8 mouse cellular contexts compared by ENCODE assay signal in genomic region chr6:5382583-5383215, GRCm38 (mm10). TPM values are rescaled to one million over a fixed set of nuclear protein-coding genes. Genes with fewer than 3 reads are reported as not detected.
A peak's percentile ranks its signal among the peaks of the same experiment; 100 is the strongest.
DNase-seq lines count a peak whose midpoint lies in the region; TF ChIP-seq lines count a peak whose summit lies in the region.

No protein-coding gene starts in this region.

- peak; percentile 91 for TF ChIP-seq CTCF in left cerebral cortex, adult 2 months (IDR thresholded peaks at IDR 0.05)

- H3K4me3 ChIP-seq in left cerebral cortex, adult 2 months: peak overlapping the region; percentile 41

- H3K27ac ChIP-seq in left cerebral cortex, adult 2 months: no peak overlapping the region

- intact Hi-C loops in left cerebral cortex, adult 2 months (cut with DNase I): loop anchor here (2.0 to 10.0 kb wide), 8 partner anchors 225 to 1875 kb away; partner anchors contain the start of genes Peg10, Ppp1r9a and Sgce

- DNase-seq in adrenal gland, adult 2 months: peak; percentile 87
- DNase-seq in embryo, embryonic 10 days (ENCODE audit: low spot score): peak; percentile 91
- DNase-seq in gastrocnemius, postnatal 10 days: peak; percentile 79
- peak; percentile 71 for DNase-seq in induced T-regulatory cell, adult 2 months (ENCODE audit: low read depth)
- DNase-seq in left cerebral cortex, adult 2 months (ENCODE audit: extremely low spot score in 1 of 2, low spot score in 2 of 2): peak; percentile 83 to 87
- peak; percentile 77 to 88 for DNase-seq in lung, postnatal 4 days
- peak; percentile 92 to 95 for DNase-seq in right cerebral cortex, adult 2 months (ENCODE audit: low spot score in 2 of 2)
- DNase-seq in urinary bladder, postnatal 14 days (ENCODE audit: low spot score): peak; percentile 84

RNA-seq across cellular contexts. Expression of gene Asb4, which starts 0.5 kb away (rescaled TPM):
- 1 to 10 TPM; 1.6 to 2.4 TPM for total RNA-seq in adrenal gland, adult 2 months (2021)
- 0.68 and 1.8 TPM in 2 replicates for polyA plus RNA-seq in adrenal gland, adult 2 months (2012; rRNA removed)
- 10 to 100 TPM; 10.6 to 12.6 TPM for total RNA-seq in gastrocnemius, postnatal 10 days (2021)
- total RNA-seq in left cerebral cortex, adult 2 months (2021): 1 to 10 TPM in 1 of 2 experiments, under 1 TPM in 1; 0.25 to 1.1 TPM
